Mouse (Mus musculus) ES-E14 (cell line): Measurements from ENCODE around the gene Spag5. TPM values are rescaled to one million over a fixed set of nuclear protein-coding genes. Genes with fewer than 3 reads are reported as not detected.

Source experiments
- DNase-seq: peaks from one replicate; pipeline ENCODE4 v3.0.0-alpha.2; 2013; ENCODE audit warnings: low read depth, low spot score
- H3K27ac ChIP-seq: 2 replicates; pipeline ENCODE4 v1.5.1; 2012; ENCODE audit warnings: low read depth, mild to moderate bottlenecking, low read length, moderate library complexity, mixed read lengths; ENCODE audit not compliant: poor library complexity, insufficient read depth, severe bottlenecking
- H3K36me3 ChIP-seq: 2 replicates; pipeline ENCODE4 v1.6.1; 2012; ENCODE audit warnings: mild to moderate bottlenecking, low read length, moderate library complexity, mixed read lengths; ENCODE audit not compliant: control insufficient read depth, poor library complexity, insufficient read depth, severe bottlenecking
- H3K4me1 ChIP-seq, 2 experiments: fragments of 150-350 bp in 1 of 2; sonication (generic) in 1 of 2; 2 replicates each; pipeline ENCODE4 v1.6.1; 2012; ENCODE audit warnings: low read length in 2 of 2, mild to moderate bottlenecking in 1 of 2, mixed read lengths in 1 of 2; ENCODE audit not compliant: control insufficient read depth in 2 of 2, insufficient read depth in 2 of 2, poor library complexity in 1 of 2
- H3K4me3 ChIP-seq, 2 experiments: fragments of 150-350 bp in 1 of 2; sonication (generic) in 1 of 2; 2 replicates each; pipeline ENCODE4 v1.5.1; 2012; ENCODE audit warnings: low read length in 2 of 2, low read depth in 1 of 2, mild to moderate bottlenecking in 1 of 2, mixed read lengths in 1 of 2; ENCODE audit not compliant: insufficient read depth in 1 of 2, poor library complexity in 1 of 2, severe bottlenecking in 1 of 2
- H3K9ac ChIP-seq: 2 replicates; pipeline ENCODE4 v1.6.1; 2012; ENCODE audit warnings: low read depth, mild to moderate bottlenecking, low read length, mixed read lengths; ENCODE audit not compliant: poor library complexity, insufficient read depth, severe bottlenecking
- H3K9me3 ChIP-seq: fragments of 150-350 bp; sonication (generic); 2 replicates; pipeline ENCODE4 v1.6.1; 2012; ENCODE audit warnings: low read depth, mild to moderate bottlenecking, low read length; ENCODE audit not compliant: control insufficient read depth, insufficient read depth
- CHD2 ChIP-seq: IDR thresholded peaks from 2 replicates; pipeline ENCODE4 v1.6.1; 2014; ENCODE audit warnings: mild to moderate bottlenecking, low read depth, low read length, inconsistent platforms
- HCFC1 ChIP-seq: IDR thresholded peaks from 2 replicates; pipeline ENCODE4 v1.6.1; 2012; ENCODE audit warnings: low read length, inconsistent platforms, borderline replicate concordance; ENCODE audit not compliant: insufficient read depth
- MAFK ChIP-seq: IDR thresholded peaks from 2 replicates; pipeline ENCODE4 v1.6.1; 2014; ENCODE audit warnings: mild to moderate bottlenecking, low read depth, low read length, inconsistent platforms; ENCODE audit not compliant: insufficient read depth
- ZC3H11A ChIP-seq: IDR thresholded peaks from 2 replicates; pipeline ENCODE4 v1.6.1; 2012; ENCODE audit warnings: low read depth, mild to moderate bottlenecking, inconsistent platforms, low read length, borderline replicate concordance
- ZNF384 ChIP-seq: IDR thresholded peaks from 2 replicates; pipeline ENCODE4 v1.6.1; 2012; ENCODE audit warnings: low read depth, low read length, inconsistent platforms
- in situ Hi-C, 2 experiments: fragments of 600-800 bp; cut with MboI; formaldehyde crosslinking; loops; one replicate each; pipeline ENCODE4 v1.15.1; 2025; ENCODE audit warnings: low sequenced_read_pairs in 2 of 2, inconsistent platforms in 1 of 2; ENCODE audit not compliant: unreplicated experiment in 2 of 2
- total RNA-seq: library from RNA; depleted of rRNA; stranded (reverse); fragments of 300-350 nt; gene quantifications from 2 replicates; pipeline ENCODE4 v1.2.3, GENCODE M21; 2012; rRNA removed

Spag5 gene
- 58.2 and 96.2 TPM in 2 replicates for total RNA-seq

GRCm38 (mm10) chr11:78301357-78302084 is at the start of gene Spag5:
Gene Spag5 (plus strand): TSS chr11:78301529.
- peak; percentile 78 for DNase-seq
- peaks cover 14% of the 10 kb centered on the region for H3K36me3 ChIP-seq
- H3K9me3 ChIP-seq = no peaks in the 10 kb centered on the region
- TF ChIP-seq MAFK (no peak), ZC3H11A (no peak), HCFC1 (no peak; the same call in 1 of the 2 replicates), CHD2 (no peak), ZNF384 (no peak)
- H3K4me1 ChIP-seq = no peaks in the 10 kb centered on the region
- peak within 1 kb of the TSS; percentile 83 for H3K9ac ChIP-seq
- in situ Hi-C loops = no loop called here
- H3K27ac ChIP-seq = no peak within 1 kb of the TSS
- peak within 1 kb of the TSS; percentile 76 to 99 for H3K4me3 ChIP-seq

GRCm38 (mm10) chr11:78256618-78257017 is 44.7 kb upstream of the Spag5 start:
- no peaks in the 10 kb centered on the region for H3K4me1 ChIP-seq
- in situ Hi-C loops = no loop called here
- H3K4me3 ChIP-seq = no peak overlapping the region
- peaks cover 16% of the 10 kb centered on the region for H3K36me3 ChIP-seq
- H3K9me3 ChIP-seq = no peaks in the 10 kb centered on the region
- H3K9ac ChIP-seq = no peak overlapping the region
- no peak for DNase-seq
- no peak overlapping the region for H3K27ac ChIP-seq
- TF ChIP-seq MAFK (no peak), HCFC1 (no peak), ZNF384 (no peak)

- TF ChIP-seq HCFC1 (no peak), ZNF384 (0 out of 2 replicates have a peak, but pooled peaks have one; percentile 15)
- in situ Hi-C loops = no loop called here
- Histone ChIP-seq H3K36me3 (peaks cover 19% of the 10 kb centered on the region), H3K4me1 (no peaks in the 10 kb centered on the region), H3K4me3 (0 out of 4 replicates have a peak overlapping the region, but pooled peaks of 1 of the 2 experiments have one; percentile 3), H3K27ac (no peak overlapping the region), H3K9me3 (no peaks in the 10 kb centered on the region), H3K9ac (peak overlapping the region; percentile 50; the same call in 1 of the 2 replicates)
- DNase-seq = no peak
Observed at GRCm38 (mm10) chr11:78260489-78261258, 40.7 kb upstream of the Spag5 start.

- TF ChIP-seq CHD2 (no peak), HCFC1 (0 out of 2 replicates have a peak, but pooled peaks have one; percentile 15), MAFK (no peak), ZC3H11A (peak; percentile 65; the same call in 1 of the 2 replicates), ZNF384 (no peak)
- H3K36me3 ChIP-seq = peaks cover 25% of the 10 kb centered on the region
- peak within 1 kb of the TSS; percentile 92 for H3K9ac ChIP-seq
- H3K9me3 ChIP-seq = no peaks in the 10 kb centered on the region
- DNase-seq = peak; percentile 85
- in situ Hi-C loops = no loop called here
- H3K27ac ChIP-seq = peak within 1 kb of the TSS; percentile 58
- H3K4me3 ChIP-seq = peak within 1 kb of the TSS; percentile 94 to 95
- no peaks in the 10 kb centered on the region for H3K4me1 ChIP-seq
Observed at GRCm38 (mm10) chr11:78261380-78262352, 39.7 kb upstream of the Spag5 start, which contains the start of gene 2610507B11Rik. Gene 2610507B11Rik (plus strand): TSS chr11:78261752.
